Mouse (Mus musculus) ovary, adult 10 weeks (tissue): Measurements from ENCODE around the gene Tbrg1. TPM values are rescaled to one million over a fixed set of nuclear protein-coding genes. Genes with fewer than 3 reads are reported as not detected.

Experiments used
- polyA plus RNA-seq: library from polyadenylated mRNA; stranded (reverse); fragments of 350-450 nt; fragmentation: Illumina TruSeq; extraction: RNeasy Lipid Tissue Mini Kit (QIAGEN cat#74804); gene quantifications from one replicate; pipeline ENCODE4 v1.2.3, GENCODE M21; 2014

Tbrg1 gene
- 28.8 TPM for polyA plus RNA-seq

DNA sequence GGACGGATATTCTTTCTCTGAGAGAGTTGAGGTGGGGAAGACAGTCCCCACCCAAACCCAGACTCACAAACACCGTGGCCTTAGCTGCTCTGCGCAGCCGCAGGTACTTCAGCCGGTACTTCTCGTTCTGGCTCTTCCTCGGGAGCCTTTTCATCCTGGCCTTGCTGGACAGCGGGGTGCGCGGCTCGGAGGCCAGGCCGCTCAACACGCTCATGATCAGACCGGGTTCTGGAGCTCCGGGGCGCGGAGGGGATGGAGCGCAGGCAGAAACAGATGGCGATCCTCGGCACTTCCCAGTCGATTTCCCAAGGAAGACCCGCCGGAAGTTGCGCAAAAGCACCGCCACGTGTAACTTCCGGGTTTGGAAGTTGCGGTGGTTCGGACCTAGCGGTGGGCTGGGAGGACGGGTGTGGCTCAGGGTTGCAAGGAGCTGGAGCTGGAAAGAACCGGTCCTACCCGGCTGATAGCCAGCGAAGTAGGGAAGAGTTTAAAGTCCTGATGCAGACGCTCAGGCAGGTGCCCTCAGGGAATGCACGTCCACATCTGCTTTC lies at the start of gene Tbrg1:
Gene Tbrg1 (minus strand): TSS at position 382 of the 551 bp plus-strand sequence.

DNA sequence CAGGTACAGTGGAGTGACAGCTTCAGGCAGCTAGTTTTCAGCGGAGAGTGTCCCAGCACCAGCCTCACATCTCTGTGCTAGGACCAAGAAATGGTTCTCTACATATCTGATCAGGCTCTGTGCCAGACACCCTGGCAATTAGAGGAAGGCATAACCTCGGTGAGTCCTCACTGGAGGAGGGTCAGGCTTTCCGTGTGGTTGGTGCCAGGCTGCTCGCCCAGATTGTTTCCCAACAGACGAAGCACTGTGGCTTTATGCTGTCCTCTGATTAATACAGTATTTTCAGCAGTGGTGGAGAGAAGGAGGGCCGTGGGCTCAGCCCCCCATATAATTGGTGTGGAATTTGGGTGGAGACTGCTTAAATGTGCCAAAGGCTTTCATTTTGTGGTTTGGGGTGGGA lies 12.0 kb upstream of the Tbrg1 start, which contains the start of gene Panx3:
Gene Panx3 (minus strand): TSS at position 121 of the 400 bp plus-strand sequence.

DNA sequence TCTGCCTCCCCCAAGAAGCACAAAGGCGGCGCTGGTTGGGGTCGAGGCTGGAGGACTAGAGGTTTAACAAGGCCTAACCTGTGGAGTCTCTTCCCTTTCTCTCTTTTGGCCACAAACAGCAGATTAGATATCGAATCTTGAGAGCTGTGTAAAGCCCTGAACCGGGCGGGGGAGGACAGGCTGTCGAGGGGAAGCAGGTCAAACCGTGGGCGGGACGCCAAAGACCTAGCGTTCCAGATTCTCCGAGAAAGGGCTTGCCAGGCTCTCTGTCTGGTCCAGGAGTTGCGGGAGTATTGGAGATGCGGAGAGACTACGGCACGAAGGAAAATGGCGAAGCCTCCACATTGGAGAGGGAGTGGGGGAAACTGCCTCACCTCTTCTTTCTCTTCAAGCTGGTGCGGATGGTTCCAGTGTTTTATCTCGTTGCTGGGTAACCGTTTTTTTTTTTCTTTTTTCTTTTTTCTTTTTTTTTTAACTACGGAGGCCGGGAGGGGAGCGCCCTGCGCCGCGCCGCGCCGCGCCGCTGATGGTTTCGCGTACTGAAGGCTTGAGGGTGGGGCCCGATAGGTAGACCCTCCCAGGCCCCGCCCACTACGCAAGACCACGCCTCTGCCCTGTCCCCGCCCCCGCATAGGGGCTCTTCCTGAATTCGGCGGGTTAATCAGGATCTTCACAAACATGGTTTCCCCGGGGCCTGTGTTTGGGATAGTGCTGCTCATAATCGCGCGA lies 43.8 kb downstream of the Tbrg1 start, which contains the start of gene Spa17:
Gene Spa17 (minus strand): TSS at position 541 of the 729 bp plus-strand sequence.

Other genes starting within 250 kb of the Tbrg1 start
- gene Robo3, start 224.1 kb downstream of the Tbrg1 start, polyA plus RNA-seq: not detected
- gene Msantd2, start 168.0 kb downstream of the Tbrg1 start, polyA plus RNA-seq: 38.0 TPM
- 9.9 TPM for gene Esam, start 129.2 kb downstream of the Tbrg1 start, polyA plus RNA-seq
- 1.8 TPM for gene Vsig2, start 118.1 kb downstream of the Tbrg1 start, polyA plus RNA-seq
- not detected for gene Nrgn, start 104.4 kb downstream of the Tbrg1 start, polyA plus RNA-seq
- gene Siae, start 101.6 kb downstream of the Tbrg1 start, polyA plus RNA-seq: 47.8 TPM
- 43.1 TPM for gene Spa17, start 43.6 kb downstream of the Tbrg1 start, polyA plus RNA-seq
- gene Panx3, start 11.9 kb upstream of the Tbrg1 start, polyA plus RNA-seq: not detected
- gene Olfr160, start 58.9 kb upstream of the Tbrg1 start, polyA plus RNA-seq: not detected
- gene Olfr874, start 87.8 kb upstream of the Tbrg1 start, polyA plus RNA-seq: not detected
- gene Olfr875, start 114.5 kb upstream of the Tbrg1 start, polyA plus RNA-seq: not detected
- not detected for gene Olfr876, start 145.7 kb upstream of the Tbrg1 start, polyA plus RNA-seq
- 0.20 TPM for gene Olfr877, start 197.0 kb upstream of the Tbrg1 start, polyA plus RNA-seq
- gene Olfr145, start 239.4 kb upstream of the Tbrg1 start, polyA plus RNA-seq: not detected